Mouse (Mus musculus) brain, embryonic 14.5 days (tissue): Measurements from ENCODE around the gene Glyat.

Experiments
- CTCF ChIP-seq: fragments of 200-500 bp; IDR thresholded peaks from 2 replicates; pipeline ENCODE4 v1.5.1; 2012; ENCODE audit warnings: inconsistent platforms, mild to moderate bottlenecking, moderate library complexity, borderline replicate concordance; ENCODE audit not compliant: insufficient read depth, insufficient read length; ENCODE audit errors: extremely low read depth
- POLR2A ChIP-seq: fragments of 200-500 bp; IDR thresholded peaks from 2 replicates; pipeline ENCODE4 v1.6.1; 2012; ENCODE audit warnings: mild to moderate bottlenecking, inconsistent platforms, borderline replicate concordance; ENCODE audit not compliant: poor library complexity, insufficient read depth, insufficient read length, severe bottlenecking; ENCODE audit errors: extremely low read depth

GRCm38 (mm10) chr19:12596290-12597072 lies 36.6 kb upstream of the Glyat start:
- TF ChIP-seq POLR2A (no peak), CTCF (no peak)
